Mouse (Mus musculus): ENCODE data around the gene Otop3.

The Otop3 gene

GRCm38 (mm10) chr11:115319704-115320383 lies 14.7 kb upstream of the Otop3 start:
- DNase-seq = no peak

GRCm38 (mm10) chr11:115321906-115322693 lies 12.4 kb upstream of the Otop3 start, which contains the start of gene Ush1g:
Ush1g (minus strand) TSS chr11:115322041.
- DNase-seq = peak; percentile 65

- no peak for DNase-seq
These were observed 11.2 kb upstream of the Otop3 start for GRCm38 (mm10) chr11:115323354-115323753.

GRCm38 (mm10) chr11:115326730-115327129 lies 7.8 kb upstream of the Otop3 start:
- no peak for DNase-seq

- no peak for DNase-seq
These were observed 5.2 kb upstream of the Otop3 start for GRCm38 (mm10) chr11:115329339-115329738.

- DNase-seq = no peak
These were observed 692 bp downstream of the Otop3 start for GRCm38 (mm10) chr11:115335223-115335622.

- no peak for DNase-seq
These were observed 1.6 kb downstream of the Otop3 start for GRCm38 (mm10) chr11:115336115-115336514.

- DNase-seq = no peak
These were observed 2.8 kb downstream of the Otop3 start for GRCm38 (mm10) chr11:115337350-115337749.

- no peak for DNase-seq
These were observed 3.3 kb downstream of the Otop3 start for GRCm38 (mm10) chr11:115337826-115338225.

- no peak for DNase-seq
These were observed 6.7 kb downstream of the Otop3 start for GRCm38 (mm10) chr11:115341246-115341645.

GRCm38 (mm10) chr11:115341866-115342265 lies 7.3 kb downstream of the Otop3 start:
- no peak for DNase-seq

GRCm38 (mm10) chr11:115344967-115345366 lies 10.4 kb downstream of the Otop3 start:
- DNase-seq = no peak

GRCm38 (mm10) chr11:115345515-115345914 lies 11.0 kb downstream of the Otop3 start:
- no peak for DNase-seq

GRCm38 (mm10) chr11:115348681-115349248 lies 14.2 kb downstream of the Otop3 start:
- no peak for DNase-seq

- DNase-seq = no peak
These were observed 15.4 kb downstream of the Otop3 start for GRCm38 (mm10) chr11:115349976-115350375.

- no peak for DNase-seq
These were observed 18.8 kb downstream of the Otop3 start for GRCm38 (mm10) chr11:115353375-115353774.

- DNase-seq = peak; percentile 76
These were observed 19.7 kb downstream of the Otop3 start for GRCm38 (mm10) chr11:115354183-115354582.

GRCm38 (mm10) chr11:115358468-115358867 lies 23.9 kb downstream of the Otop3 start:
- DNase-seq = peak; percentile 78

- DNase-seq = no peak
These were observed 24.8 kb downstream of the Otop3 start for GRCm38 (mm10) chr11:115359293-115359692.

- DNase-seq = no peak
These were observed 25.2 kb downstream of the Otop3 start for GRCm38 (mm10) chr11:115359726-115360125.

GRCm38 (mm10) chr11:115364136-115364535 lies 29.6 kb downstream of the Otop3 start:
- DNase-seq = no peak

GRCm38 (mm10) chr11:115366039-115366705 lies 31.6 kb downstream of the Otop3 start:
- DNase-seq = no peak

- peak; percentile 57 for DNase-seq
These were observed 32.3 kb downstream of the Otop3 start for GRCm38 (mm10) chr11:115366706-115367394.

Data from right cerebral cortex, postnatal 4 days (tissue).